ENCODE assay signal across 23 mouse cellular contexts in the genomic region with DNA sequence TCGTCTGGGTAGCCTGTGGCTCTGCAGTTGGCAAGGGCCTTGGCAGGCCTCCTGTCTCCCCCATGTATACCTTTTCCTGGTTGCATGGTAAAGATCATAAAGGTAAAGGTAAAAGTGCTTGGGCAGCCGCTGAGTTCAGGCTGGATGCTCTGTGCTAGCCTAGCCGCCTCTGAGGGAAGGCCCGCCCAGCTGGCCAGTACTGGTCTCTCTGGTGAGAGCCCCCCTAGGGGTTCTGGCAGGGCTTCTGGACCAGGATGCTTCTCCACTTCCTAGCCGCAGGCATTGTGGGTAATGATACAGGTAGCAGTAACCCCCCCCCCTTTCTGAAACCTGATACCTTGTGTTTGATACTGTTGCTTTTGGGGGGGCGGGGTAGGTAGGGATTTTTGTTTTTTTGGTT.
A peak's percentile ranks its signal among the peaks of the same experiment; 100 is the strongest.
DNase-seq lines count a peak whose midpoint lies in the region; ATAC-seq and TF ChIP-seq lines count a peak whose summit lies in the region.
"Had no signal": no experiment of that assay in that cellular context is flagged by ENCODE, and none has a peak within 500 bp of the region (broad histone marks: within the 10 kb centered on the region; RNA-seq: fewer than 3 reads in every experiment).

No protein-coding gene starts in this region.

- H3K27ac ChIP-seq in kidney, embryonic 15.5 days = peak overlapping the region; percentile 54; the same call in 1 of the 2 replicates
- H3K27ac ChIP-seq in limb, embryonic 12.5 days = no peak overlapping the region
- H3K27ac ChIP-seq in limb, embryonic 10.5 days = no peak overlapping the region
- H3K27ac ChIP-seq in ES-Bruce4 (ENCODE audit: insufficient read depth, low read length) = peak overlapping the region; percentile 87; the same call in 1 of the 2 replicates
- no peak overlapping the region for H3K27ac ChIP-seq in forebrain, embryonic 11.5 days (ENCODE audit: low read depth, low read length)
- H3K27ac ChIP-seq: embryonic facial prominence, embryonic 13.5 days; embryonic facial prominence, embryonic 15.5 days; forebrain, embryonic 13.5 days; forebrain, embryonic 15.5 days had no signal

- WGBS in kidney, embryonic 15.5 days = 79% methylated on average over 6 of the region's 6 CpGs
- WGBS in limb, embryonic 12.5 days = 76% methylated on average over 6 of the region's 6 CpGs
- WGBS in limb, embryonic 10.5 days = 83% methylated on average over 6 of the region's 6 CpGs
- WGBS in forebrain, embryonic 11.5 days = 86% methylated on average over 6 of the region's 6 CpGs

- no peaks in the 10 kb centered on the region for H3K9me3 ChIP-seq in kidney, embryonic 15.5 days (replicated peaks)
- no peaks in the 10 kb centered on the region for H3K9me3 ChIP-seq in limb, embryonic 12.5 days
- no peaks in the 10 kb centered on the region for H3K9me3 ChIP-seq in limb, embryonic 10.5 days (replicated peaks)
- H3K9me3 ChIP-seq in E14TG2a.4 (ENCODE audit: low read length) (no peaks in the 10 kb centered on the region), ES-Bruce4 (replicated peaks; ENCODE audit: control insufficient read depth, insufficient read depth, low read length, poor library complexity, severe bottlenecking) (no peaks in the 10 kb centered on the region)
- H3K9me3 ChIP-seq in forebrain, embryonic 11.5 days (ENCODE audit: control insufficient read depth, low read length) = no peaks in the 10 kb centered on the region
- H3K9me3 ChIP-seq: embryonic facial prominence, embryonic 13.5 days; embryonic facial prominence, embryonic 15.5 days; forebrain, embryonic 10.5 days; forebrain, embryonic 13.5 days; forebrain, embryonic 15.5 days had no signal

- TF ChIP-seq CTCF in E14TG2a.4 (conservative IDR thresholded peaks at IDR 0.05; ENCODE audit: low read length) = no peak
- TF ChIP-seq CTCF in ES-Bruce4 (IDR thresholded peaks at IDR 0.05; ENCODE audit: low read depth, low read length) = no peak

- no peak for TF ChIP-seq EP300 in ES-Bruce4 (IDR thresholded peaks at IDR 0.05; ENCODE audit: insufficient read depth, low read depth, low read length)

- no peak for ATAC-seq in kidney, embryonic 15.5 days (replicated peaks; ENCODE audit: low FRiP score)
- ATAC-seq in limb, embryonic 12.5 days (ENCODE audit: insufficient number of reproducible peaks, insufficient read depth, low FRiP score, low TSS enrichment, low read depth) = 0 out of 2 replicates have a peak, but pooled peaks have one; percentile 63
- no peak for ATAC-seq in forebrain, embryonic 11.5 days (replicated peaks; ENCODE audit: low FRiP score)
- ATAC-seq: forebrain, embryonic 13.5 days; forebrain, embryonic 15.5 days; forebrain, postnatal 0 days had no signal

- H3K4me2 ChIP-seq in kidney, embryonic 15.5 days = no peak overlapping the region
- no peak overlapping the region for H3K4me2 ChIP-seq in limb, embryonic 12.5 days
- no peak overlapping the region for H3K4me2 ChIP-seq in forebrain, embryonic 11.5 days (ENCODE audit: low read depth, low read length, severe bottlenecking)
- H3K4me2 ChIP-seq: embryonic facial prominence, embryonic 13.5 days; embryonic facial prominence, embryonic 15.5 days; forebrain, embryonic 13.5 days; forebrain, embryonic 15.5 days had no signal

- H3K4me3 ChIP-seq in kidney, embryonic 15.5 days (replicated peaks) = no peak overlapping the region
- no peak overlapping the region for H3K4me3 ChIP-seq in limb, embryonic 12.5 days (replicated peaks)
- H3K4me3 ChIP-seq in limb, embryonic 10.5 days = no peak overlapping the region
- H3K4me3 ChIP-seq in E14TG2a.4 (replicated peaks; ENCODE audit: low read length) = 0 out of 2 replicates have a peak overlapping the region, but pooled peaks have one; percentile 18
- H3K4me3 ChIP-seq in ES-Bruce4 (ENCODE audit: low read depth, low read length) = no peak overlapping the region
- no peak overlapping the region for H3K4me3 ChIP-seq in forebrain, embryonic 11.5 days (ENCODE audit: low read depth, low read length)
- H3K4me3 ChIP-seq: embryonic facial prominence, embryonic 13.5 days; embryonic facial prominence, embryonic 15.5 days; erythroblast, embryonic 14.5 days; forebrain, embryonic 10.5 days; forebrain, embryonic 13.5 days; forebrain, embryonic 15.5 days had no signal

- TF ChIP-seq POLR2A in ES-Bruce4 (IDR thresholded peaks at IDR 0.05; ENCODE audit: insufficient read depth, low read length) = no peak

- peaks cover 16% of the 10 kb centered on the region for H3K4me1 ChIP-seq in kidney, embryonic 15.5 days
- peaks cover 9% of the 10 kb centered on the region for H3K4me1 ChIP-seq in limb, embryonic 12.5 days (replicated peaks)
- peaks cover 8% of the 10 kb centered on the region; the same call in 1 of the 2 replicates for H3K4me1 ChIP-seq in limb, embryonic 10.5 days
- H3K4me1 ChIP-seq in E14TG2a.4 (replicated peaks; ENCODE audit: low read depth, low read length) = peaks cover 26% of the 10 kb centered on the region
- H3K4me1 ChIP-seq in ES-Bruce4 (ENCODE audit: control insufficient read depth, insufficient read depth, low read length) = peaks cover 1% of the 10 kb centered on the region
- no peaks in the 10 kb centered on the region for H3K4me1 ChIP-seq in forebrain, embryonic 11.5 days (replicated peaks; ENCODE audit: control insufficient read depth, insufficient read depth, low read length)
- H3K4me1 ChIP-seq: forebrain, embryonic 10.5 days; forebrain, embryonic 13.5 days; forebrain, embryonic 15.5 days had no signal

- H3K9ac ChIP-seq in kidney, embryonic 15.5 days = no peak overlapping the region
- H3K9ac ChIP-seq in limb, embryonic 12.5 days (replicated peaks) = no peak overlapping the region
- no peak overlapping the region for H3K9ac ChIP-seq in ES-Bruce4 (ENCODE audit: low read depth, poor library complexity, severe bottlenecking)
- H3K9ac ChIP-seq in forebrain, embryonic 11.5 days (ENCODE audit: low read length) = no peak overlapping the region
- H3K9ac ChIP-seq: embryonic facial prominence, embryonic 13.5 days; embryonic facial prominence, embryonic 15.5 days; forebrain, embryonic 13.5 days; forebrain, embryonic 15.5 days; forebrain, postnatal 0 days had no signal

- peaks cover 68% of the 10 kb centered on the region for H3K36me3 ChIP-seq in kidney, embryonic 15.5 days
- peaks cover 51% of the 10 kb centered on the region for H3K36me3 ChIP-seq in limb, embryonic 12.5 days
- H3K36me3 ChIP-seq in limb, embryonic 10.5 days = peaks cover 60% of the 10 kb centered on the region
- peaks cover 87% of the 10 kb centered on the region for H3K36me3 ChIP-seq in E14TG2a.4 (ENCODE audit: insufficient read depth, low read length)
- peaks cover 22% of the 10 kb centered on the region for H3K36me3 ChIP-seq in ES-Bruce4 (ENCODE audit: control insufficient read depth, insufficient read depth, low read length, poor library complexity, severe bottlenecking)
- peaks cover 3% of the 10 kb centered on the region; the same call in 1 of the 2 replicates for H3K36me3 ChIP-seq in forebrain, embryonic 11.5 days (ENCODE audit: control insufficient read depth, insufficient read depth, low read length)
- H3K36me3 ChIP-seq: forebrain, embryonic 15.5 days had no signal

- H3K27me3 ChIP-seq in kidney, embryonic 15.5 days = no peaks in the 10 kb centered on the region
- H3K27me3 ChIP-seq in limb, embryonic 12.5 days = no peaks in the 10 kb centered on the region
- H3K27me3 ChIP-seq in limb, embryonic 10.5 days (ENCODE audit: low read depth, poor library complexity, severe bottlenecking) = no peaks in the 10 kb centered on the region
- no peaks in the 10 kb centered on the region for H3K27me3 ChIP-seq in E14TG2a.4 (ENCODE audit: insufficient read depth, low read length)
- no peaks in the 10 kb centered on the region for H3K27me3 ChIP-seq in ES-Bruce4 (ENCODE audit: control insufficient read depth, insufficient read depth, low read length, poor library complexity, severe bottlenecking)
- no peaks in the 10 kb centered on the region for H3K27me3 ChIP-seq in forebrain, embryonic 11.5 days (ENCODE audit: control insufficient read depth, insufficient read depth, low read length)
- H3K27me3 ChIP-seq: embryonic facial prominence, embryonic 13.5 days; embryonic facial prominence, embryonic 15.5 days; forebrain, embryonic 13.5 days; forebrain, embryonic 15.5 days had no signal

- no peak for DNase-seq in kidney, postnatal 4 days
- no peak for DNase-seq in limb, embryonic 10.5 days (ENCODE audit: low spot score)
- DNase-seq in forebrain, embryonic 11.5 days (ENCODE audit: low spot score) = no peak
- DNase-seq: adrenal gland, adult 2 months; adrenal gland, postnatal 10 days; adrenal gland, postnatal 25 days; cerebellum, adult 11 months; cerebellum, adult 18-20 months; cerebellum, adult 8-10 months; cerebellum, adult 9-11 months; cerebellum, postnatal 36 days; embryo, embryonic 11 days; forebrain, postnatal 0 days had no signal

Comparison
In these comparisons a context has a peak if more than half of its experiments do, and no peak if none do; other contexts are left out.
1. H3K27ac ChIP-seq: peak in kidney, embryonic 15.5 days (single experiment) and ES-Bruce4 (single experiment); none in limb, embryonic 12.5 days (single experiment), limb, embryonic 10.5 days (single experiment) and forebrain, embryonic 11.5 days (single experiment).